Mouse (Mus musculus) Muller cell, postnatal 12 days (primary cell): ENCODE data around the gene Dhx35.

Experiments used
- DNase-seq: peaks from one replicate; pipeline ENCODE4 v3.0.0-alpha.2; 2015; ENCODE audit errors: inconsistent ontology term

Gene Dhx35

GRCm38 (mm10) chr2:158893171-158893853, 98.7 kb downstream of the Dhx35 start:
- DNase-seq: no peak

- no peak for DNase-seq
These were observed 104.0 kb downstream of the Dhx35 start for GRCm38 (mm10) chr2:158898469-158899196.
